Mouse (Mus musculus) gastrocnemius, postnatal 4 days (tissue): Measurements from ENCODE around the gene Ltc4s. TPM values are rescaled to one million over a fixed set of nuclear protein-coding genes. Genes with fewer than 3 reads are reported as not detected.

ENCODE experiments used
- DNase-seq, 2 experiments: peaks; one replicate each; pipeline ENCODE4 v3.0.0; 2021 to 2022; ENCODE audit warnings: low spot score in 2 of 2, mixed read lengths in 2 of 2
- total RNA-seq, 2 experiments: library from RNA; stranded (reverse); gene quantifications; 2 replicates each; pipeline ENCODE4 v1.2.3; 2021

Gene Ltc4s
- total RNA-seq, 2 experiments from 2014 or later, result 5.7 to 7.3 TPM

- DNase-seq, result no peak
These were observed 10.2 kb upstream of the Ltc4s start for GRCm38 (mm10) chr11:50248473-50249171.

- no peak for DNase-seq
These were observed 6.9 kb upstream of the Ltc4s start for GRCm38 (mm10) chr11:50245269-50245668.

- DNase-seq, result no peak
These were observed 5.5 kb upstream of the Ltc4s start for GRCm38 (mm10) chr11:50243926-50244325.

GRCm38 (mm10) chr11:50240235-50240911 is 2.0 kb upstream of the Ltc4s start:
- DNase-seq, result no peak

GRCm38 (mm10) chr11:50238821-50239791 is 690 bp upstream of the Ltc4s start:
- DNase-seq, result no peak

GRCm38 (mm10) chr11:50236937-50237835 is 1.2 kb downstream of the Ltc4s start:
- no peak for DNase-seq

- DNase-seq, result peak; percentile 84 to 90
These were observed 1.9 kb downstream of the Ltc4s start for GRCm38 (mm10) chr11:50236540-50236936.

GRCm38 (mm10) chr11:50234606-50235005 is 3.8 kb downstream of the Ltc4s start:
- DNase-seq, result no peak

- DNase-seq, result no peak
These were observed 4.4 kb downstream of the Ltc4s start for GRCm38 (mm10) chr11:50233993-50234392.

GRCm38 (mm10) chr11:50233022-50233421 is 5.4 kb downstream of the Ltc4s start:
- no peak for DNase-seq

GRCm38 (mm10) chr11:50231411-50231810 is 7.0 kb downstream of the Ltc4s start:
- no peak for DNase-seq

- no peak for DNase-seq
These were observed 7.7 kb downstream of the Ltc4s start for GRCm38 (mm10) chr11:50230481-50231304.

GRCm38 (mm10) chr11:50229252-50229910 is 9.0 kb downstream of the Ltc4s start:
- DNase-seq, result no peak

GRCm38 (mm10) chr11:50228772-50229171 is 9.6 kb downstream of the Ltc4s start:
- DNase-seq, result no peak

GRCm38 (mm10) chr11:50227736-50228135 is 10.7 kb downstream of the Ltc4s start:
- no peak for DNase-seq

GRCm38 (mm10) chr11:50227226-50227625 is 11.2 kb downstream of the Ltc4s start:
- no peak for DNase-seq

- DNase-seq, result no peak
These were observed 12.0 kb downstream of the Ltc4s start for GRCm38 (mm10) chr11:50226406-50226805.

- DNase-seq, result peak in 1 of 2 experiments; percentile 45
These were observed 12.6 kb downstream of the Ltc4s start for GRCm38 (mm10) chr11:50225611-50226378.
